Mouse (Mus musculus) T-helper 2 cell (primary cell): Measurements from ENCODE around the gene Saa2.
"Not testable (repeated sequence)": the region's sequence is repeated elsewhere in the genome, so short reads cannot be mapped to it uniquely, and the experiment has no call there.

Experiments
- in situ Hi-C: fragments of 300-600 bp; cut with MboI, MseI; formaldehyde crosslinking; loops from one replicate; pipeline ENCODE4 v1.15.1; 2025; ENCODE audit warnings: high pct_unique_total_duplicates

The Saa2 gene

DNA sequence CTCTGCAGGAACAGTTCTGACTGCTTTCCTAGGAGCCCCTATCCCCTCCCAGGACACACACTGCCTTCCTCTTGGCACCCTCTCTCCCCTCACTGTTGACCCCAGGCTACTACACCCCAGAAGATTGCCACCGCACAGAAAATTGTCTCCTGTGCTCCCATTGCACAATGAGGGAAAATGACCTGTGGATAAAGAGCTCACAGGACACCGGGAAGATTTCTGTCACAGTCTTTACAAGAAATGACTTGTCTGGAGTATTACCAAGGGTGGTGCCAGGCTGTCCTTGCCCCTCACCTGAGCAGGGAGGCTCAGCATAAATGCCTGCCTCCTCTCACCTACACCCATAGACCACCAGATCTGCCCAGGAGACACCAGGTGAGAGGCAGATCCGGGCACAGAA is at the start of gene Saa2:
Saa2 (plus strand) TSS at position 301 of the 400 bp plus-strand sequence.
- in situ Hi-C loops: no loop called here

- in situ Hi-C loops: loop anchor here (5.0 to 10.0 kb wide), 2 partner anchors 68 to 1976 kb away; no protein-coding TSS in a partner anchor
These were observed 41.2 kb upstream of the Saa2 start, which contains the start of gene Saal1 for GRCm38 (mm10) chr7:46710390-46710844. Gene Saal1, minus strand, starts transcription at chr7:46710680.

- in situ Hi-C loops: loop anchor here (5.0 to 10.0 kb wide), 2 partner anchors 70 to 1977 kb away; no protein-coding TSS in a partner anchor
These were observed 39.3 kb upstream of the Saa2 start for GRCm38 (mm10) chr7:46712250-46712649.

- in situ Hi-C loops: loop anchor here (5.0 to 10.0 kb wide), 2 partner anchors 72 to 1980 kb away; no protein-coding TSS in a partner anchor
These were observed 37.1 kb upstream of the Saa2 start for GRCm38 (mm10) chr7:46714518-46714917.

GRCm38 (mm10) chr7:46715600-46715999 is 36.0 kb upstream of the Saa2 start, which contains the start of gene Saa3:
Gene Saa3, minus strand, starts transcription at chr7:46715700.
- in situ Hi-C loops: loop anchor here (10.0 kb wide), 1 partner anchor 1981 kb away; no protein-coding TSS in a partner anchor

DNA sequence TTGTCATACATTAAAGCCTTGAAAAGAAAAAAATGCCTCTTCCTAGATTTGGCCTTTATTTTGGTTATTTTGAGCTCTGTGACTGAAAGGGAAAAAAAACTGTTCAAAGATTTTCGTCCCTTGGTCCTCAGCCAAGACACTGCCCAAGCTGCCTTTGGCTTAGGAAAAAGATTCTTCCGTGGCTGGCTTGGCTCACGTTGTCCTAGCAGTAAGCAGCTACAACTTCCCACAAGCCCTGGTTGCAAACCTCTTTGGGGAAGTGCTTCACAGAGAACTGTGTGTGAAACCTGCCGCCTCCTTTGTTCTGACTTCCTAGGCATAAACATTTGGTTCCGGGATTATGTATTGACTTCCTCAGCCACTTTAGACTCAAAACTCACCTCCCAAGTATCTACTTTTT is 34.7 kb upstream of the Saa2 start:
- in situ Hi-C loops: loop anchor here (10.0 kb wide), 1 partner anchor 1982 kb away; no protein-coding TSS in a partner anchor

GRCm38 (mm10) chr7:46718591-46719270 is 32.9 kb upstream of the Saa2 start:
- in situ Hi-C loops: loop anchor here (10.0 kb wide), 1 partner anchor 1984 kb away; no protein-coding TSS in a partner anchor

- in situ Hi-C loops: loop anchor here (10.0 kb wide), 1 partner anchor 1985 kb away; no protein-coding TSS in a partner anchor
These were observed 32.1 kb upstream of the Saa2 start for GRCm38 (mm10) chr7:46719526-46719925.

GRCm38 (mm10) chr7:46720460-46720859 is 31.1 kb upstream of the Saa2 start:
- in situ Hi-C loops: no loop called here

DNA sequence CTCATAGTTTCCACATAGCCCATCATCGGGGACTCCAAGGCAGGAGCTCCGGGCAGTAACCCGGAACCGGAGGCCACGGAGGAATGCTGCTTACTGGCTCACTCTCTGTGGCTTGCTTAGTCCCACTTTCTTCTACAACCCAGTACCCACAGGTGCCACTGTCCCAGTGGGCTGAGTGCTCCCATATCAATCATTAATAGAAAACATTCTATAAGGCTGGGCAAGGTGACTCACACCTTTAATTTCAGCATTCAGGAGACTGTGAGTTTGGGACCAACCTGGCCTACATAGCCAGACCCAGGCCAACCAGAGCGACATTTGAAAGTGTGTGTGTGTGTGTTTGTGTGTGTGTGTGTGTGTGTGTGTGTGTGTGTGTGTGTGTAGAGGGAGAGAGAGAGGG is 28.2 kb upstream of the Saa2 start:
- in situ Hi-C loops: no loop called here

- in situ Hi-C loops: no loop called here
These were observed 27.7 kb upstream of the Saa2 start for GRCm38 (mm10) chr7:46723849-46724248.

DNA sequence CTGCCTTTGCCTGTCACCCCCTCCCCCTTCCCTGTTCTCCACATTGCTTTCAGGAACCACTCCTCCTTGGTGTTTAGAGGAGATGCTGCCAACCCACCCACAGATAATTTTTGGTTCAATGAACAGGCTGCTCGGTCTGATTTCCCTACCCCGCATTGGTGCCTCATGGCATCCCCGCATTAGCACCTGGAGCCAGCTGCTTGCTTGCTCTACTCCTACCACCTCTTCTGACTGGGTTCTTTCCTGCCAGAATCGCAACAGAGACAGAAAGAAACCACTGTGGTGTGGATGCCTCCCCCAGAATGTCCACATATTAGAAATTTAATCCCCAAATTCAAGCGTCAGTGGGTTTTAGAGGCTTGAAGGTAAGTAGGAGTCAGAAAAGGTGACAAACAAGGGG is 27.2 kb upstream of the Saa2 start:
- in situ Hi-C loops: no loop called here

DNA sequence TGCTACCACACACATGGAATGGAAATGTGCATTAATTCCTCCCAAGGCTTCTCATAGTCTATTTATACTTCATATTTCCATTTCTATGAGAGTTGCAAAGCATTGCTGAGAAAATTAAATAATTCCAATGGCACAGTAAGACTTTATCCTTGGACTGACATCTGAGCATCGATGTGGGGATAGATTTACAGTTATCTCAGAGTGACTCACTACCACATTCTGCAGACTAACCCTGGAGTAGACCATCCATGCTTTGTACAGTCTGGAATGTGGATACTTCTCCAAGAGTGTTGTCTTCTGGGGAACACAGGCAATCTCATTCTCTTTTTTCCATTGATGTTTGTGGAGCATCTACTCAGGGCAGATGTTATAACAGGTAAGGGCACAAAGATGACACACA is 24.0 kb upstream of the Saa2 start:
- in situ Hi-C loops: no loop called here

DNA sequence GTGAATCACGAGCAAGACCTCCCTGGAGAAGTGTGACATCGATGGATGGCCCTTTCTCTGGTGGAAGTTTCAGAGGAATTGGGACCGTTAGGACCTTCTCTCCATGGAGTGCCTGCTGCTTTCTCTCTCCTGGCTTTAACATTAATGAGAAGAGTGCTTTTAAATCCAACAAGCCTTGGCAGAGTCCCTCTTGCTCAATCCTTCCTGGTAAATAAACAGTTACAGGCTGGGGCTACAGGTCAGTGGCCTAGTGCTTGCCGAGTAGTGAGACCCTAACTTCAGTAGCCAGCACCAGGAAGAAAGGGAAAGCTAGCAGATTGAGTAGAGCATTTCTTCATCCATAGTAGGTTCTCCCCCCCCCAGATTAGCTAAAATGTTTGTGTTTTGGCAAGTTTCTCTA is 19.1 kb upstream of the Saa2 start, which contains the start of gene Saa4:
Saa4 (minus strand) TSS at position 146 of the 400 bp plus-strand sequence.
- in situ Hi-C loops: no loop called here

DNA sequence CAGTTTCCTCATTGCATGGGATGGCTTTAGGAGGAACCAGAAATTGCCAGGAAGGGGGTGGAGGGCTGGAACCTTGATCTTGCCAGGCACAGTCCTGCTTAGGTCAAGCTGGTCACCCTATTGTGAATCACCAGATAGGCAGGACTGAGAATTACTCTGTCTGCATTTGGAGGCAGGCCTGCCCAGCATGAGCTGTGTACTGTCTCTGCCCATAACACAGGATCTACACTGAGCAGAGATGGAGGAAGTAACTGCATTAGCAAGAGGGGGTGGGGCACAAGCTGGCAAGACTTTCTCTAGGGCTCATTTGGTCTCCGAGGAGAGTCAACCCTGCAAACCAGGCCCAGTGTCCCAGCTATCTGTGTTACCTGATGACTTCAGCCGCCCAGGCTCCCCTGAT is 16.6 kb upstream of the Saa2 start:
- in situ Hi-C loops: loop anchor here (5.0 kb wide), 1 partner anchor 578 kb away; no protein-coding TSS in a partner anchor

GRCm38 (mm10) chr7:46738561-46739460 is 12.8 kb upstream of the Saa2 start:
- in situ Hi-C loops: loop anchor here (5.0 kb wide), 1 partner anchor 582 kb away; no protein-coding TSS in a partner anchor

GRCm38 (mm10) chr7:46740041-46740440 is 11.5 kb upstream of the Saa2 start:
- in situ Hi-C loops: not testable (repeated sequence)

DNA sequence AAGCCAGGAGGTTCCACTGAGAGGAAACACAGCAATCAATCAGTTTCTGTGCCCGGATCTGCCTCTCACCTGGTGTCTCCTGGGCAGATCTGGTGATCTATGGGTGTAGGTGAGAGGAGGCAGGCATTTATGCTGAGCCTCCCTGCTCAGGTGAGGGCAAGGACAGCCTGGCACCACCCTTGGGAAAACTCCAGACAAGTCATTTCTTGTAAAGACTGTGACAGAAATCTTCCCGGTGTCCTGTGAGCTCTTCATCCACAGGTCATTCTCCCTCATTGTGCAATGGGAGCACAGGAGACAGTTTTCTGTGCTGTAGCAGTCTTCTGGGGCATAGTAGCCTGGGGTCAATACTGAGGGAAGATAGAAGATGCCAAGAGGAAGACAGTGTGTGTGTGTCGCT is 8.7 kb upstream of the Saa2 start, which contains the start of gene Saa1:
Saa1 (minus strand) TSS at position 101 of the 400 bp plus-strand sequence.
- in situ Hi-C loops: not testable (repeated sequence)

- in situ Hi-C loops: no loop called here
These were observed 5.8 kb upstream of the Saa2 start for GRCm38 (mm10) chr7:46745816-46746215.

DNA sequence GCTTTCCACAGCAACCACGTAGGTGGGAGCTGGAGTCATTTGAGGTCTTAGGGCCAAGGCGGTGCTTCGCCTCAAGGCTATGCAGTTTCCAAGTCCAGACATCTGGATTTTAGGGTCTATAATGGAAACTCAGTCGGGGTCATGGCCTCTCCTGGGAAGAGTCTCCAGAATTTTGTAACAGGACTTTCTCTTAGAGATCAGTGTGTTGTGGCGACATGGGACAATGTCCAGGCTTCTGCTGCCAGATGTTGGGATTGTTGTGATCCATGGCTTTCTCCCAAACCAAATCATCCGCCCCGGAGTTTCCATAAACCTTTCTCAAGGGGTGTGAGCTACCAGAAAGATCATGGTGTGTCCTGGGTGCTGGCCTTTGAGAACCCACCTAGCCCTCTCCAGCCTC is 5.2 kb upstream of the Saa2 start:
- in situ Hi-C loops: no loop called here

DNA sequence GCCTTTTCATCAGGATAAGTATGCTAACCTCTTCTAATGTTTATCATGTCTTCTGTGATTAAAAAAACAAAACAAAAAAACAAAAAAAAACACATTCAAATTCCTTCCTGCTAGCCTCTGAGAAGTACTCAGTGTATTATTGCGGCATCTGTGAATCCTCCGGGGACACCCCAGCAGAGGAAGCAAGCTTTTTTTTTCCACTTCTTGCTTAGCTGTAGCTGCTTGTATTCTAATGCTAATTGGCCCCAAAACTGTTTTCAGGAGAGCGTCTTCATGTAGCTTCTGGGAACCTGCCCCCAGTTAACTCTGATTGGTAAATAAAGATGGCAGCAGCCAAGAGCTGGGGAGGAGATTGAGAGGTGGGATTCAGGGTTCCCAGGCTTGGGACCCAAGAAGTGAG is 3.1 kb upstream of the Saa2 start:
- in situ Hi-C loops: no loop called here
